Mouse (Mus musculus): Measurements from ENCODE around the gene Ski.

Ski gene

DNA sequence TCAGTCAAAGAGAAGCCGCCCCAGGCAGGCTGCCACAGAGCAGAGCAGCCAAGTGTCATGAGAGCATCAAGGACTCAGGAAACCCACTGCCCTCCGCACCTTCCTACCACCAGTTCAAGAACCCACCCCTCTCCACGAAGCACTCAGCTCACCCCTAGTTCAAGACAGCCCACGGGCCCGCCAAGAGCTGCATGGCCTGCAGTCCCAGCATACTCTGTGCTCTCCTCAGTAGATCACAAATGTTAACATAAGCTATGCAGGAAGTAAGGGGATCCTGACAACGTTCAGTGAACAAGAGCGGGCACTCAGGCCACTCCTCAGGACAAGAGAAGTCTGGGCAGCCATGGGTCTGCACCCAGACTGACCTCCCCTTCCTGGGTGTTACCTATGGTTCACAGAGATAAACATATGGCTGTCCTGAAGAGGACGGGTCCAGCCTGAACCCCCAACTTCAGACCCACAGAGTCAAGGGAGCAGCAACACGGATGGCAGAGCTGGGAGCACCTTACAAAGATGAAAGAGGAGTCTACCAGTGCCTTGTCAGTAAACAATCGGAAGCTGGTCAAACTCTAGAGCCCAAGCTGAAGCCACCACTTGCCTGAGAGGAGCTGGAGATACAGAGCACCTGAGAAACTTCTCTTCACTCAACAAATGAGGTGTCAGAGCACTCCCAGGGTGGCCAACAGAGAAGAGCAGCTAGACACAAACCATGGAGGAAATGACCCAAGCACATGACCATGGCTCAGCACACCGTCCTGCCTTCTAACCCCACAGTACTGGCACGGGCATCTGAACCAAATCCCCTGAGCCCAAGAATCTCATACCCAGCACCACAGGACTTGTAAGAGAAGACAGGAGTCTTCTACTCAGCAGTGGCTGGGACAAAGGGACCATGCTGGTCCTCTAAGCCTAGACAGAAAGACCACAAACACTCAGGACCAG is 2.9 kb downstream of the Ski start:
- no peak for TF ChIP-seq POU5F1 (IDR thresholded peaks at IDR 0.05; ENCODE audit: borderline replicate concordance, low read length)
- TF ChIP-seq NANOG (IDR thresholded peaks at IDR 0.05; ENCODE audit: borderline replicate concordance, low read length): no peak
- TF ChIP-seq CTCF (conservative IDR thresholded peaks at IDR 0.05; ENCODE audit: low read length): no peak
- Histone ChIP-seq H3K4me3 (replicated peaks; ENCODE audit: low read length) (peak overlapping the region; percentile 84), H3K9me3 (ENCODE audit: low read length) (no peaks in the 10 kb centered on the region), H3K27me3 (ENCODE audit: insufficient read depth, low read length) (peaks cover 26% of the 10 kb centered on the region), H3K4me1 (replicated peaks; ENCODE audit: low read depth, low read length) (peaks cover 78% of the 10 kb centered on the region), H3K36me3 (ENCODE audit: insufficient read depth, low read length) (peaks cover 66% of the 10 kb centered on the region)

DNA sequence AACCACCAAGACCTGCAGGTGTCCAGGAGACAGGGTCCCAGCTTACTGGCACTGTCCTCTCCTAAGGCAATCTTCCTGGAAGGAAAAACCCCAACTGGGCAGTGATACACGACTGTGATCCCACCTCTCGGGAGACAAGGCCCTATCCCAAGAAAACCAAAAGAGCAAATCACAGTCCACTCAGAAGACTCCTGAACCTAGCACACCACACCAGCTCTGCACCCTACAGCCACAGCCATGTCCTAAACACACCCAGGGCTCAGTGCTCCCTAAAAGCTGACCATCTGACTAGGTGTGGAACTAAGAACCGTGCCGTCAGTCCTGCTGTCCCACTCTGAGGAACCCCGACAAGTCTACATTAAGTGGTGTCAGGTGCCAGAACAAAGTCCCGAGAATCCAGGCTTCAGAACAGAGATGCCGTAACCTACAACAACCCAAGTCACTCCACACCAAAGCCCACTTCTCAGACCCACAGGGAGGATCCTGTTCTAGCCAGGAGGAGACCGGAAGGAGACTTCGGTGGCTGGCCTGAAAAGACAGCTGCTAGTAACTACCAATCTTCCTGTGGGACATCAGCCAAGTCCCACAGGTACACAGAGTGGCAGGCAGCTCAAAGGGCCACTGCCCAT is 4.2 kb downstream of the Ski start:
- H3K9me3 ChIP-seq (ENCODE audit: low read length): no peaks in the 10 kb centered on the region
- TF ChIP-seq NANOG (IDR thresholded peaks at IDR 0.05; ENCODE audit: borderline replicate concordance, low read length): no peak
- no peak for TF ChIP-seq POU5F1 (IDR thresholded peaks at IDR 0.05; ENCODE audit: borderline replicate concordance, low read length)
- TF ChIP-seq CTCF (conservative IDR thresholded peaks at IDR 0.05; ENCODE audit: low read length): no peak
- peak overlapping the region; percentile 84 for H3K4me3 ChIP-seq (replicated peaks; ENCODE audit: low read length)
- H3K27me3 ChIP-seq (ENCODE audit: insufficient read depth, low read length): peaks cover 15% of the 10 kb centered on the region
- peaks cover 80% of the 10 kb centered on the region for H3K36me3 ChIP-seq (ENCODE audit: insufficient read depth, low read length)
- peaks cover 83% of the 10 kb centered on the region for H3K4me1 ChIP-seq (replicated peaks; ENCODE audit: low read depth, low read length)

DNA sequence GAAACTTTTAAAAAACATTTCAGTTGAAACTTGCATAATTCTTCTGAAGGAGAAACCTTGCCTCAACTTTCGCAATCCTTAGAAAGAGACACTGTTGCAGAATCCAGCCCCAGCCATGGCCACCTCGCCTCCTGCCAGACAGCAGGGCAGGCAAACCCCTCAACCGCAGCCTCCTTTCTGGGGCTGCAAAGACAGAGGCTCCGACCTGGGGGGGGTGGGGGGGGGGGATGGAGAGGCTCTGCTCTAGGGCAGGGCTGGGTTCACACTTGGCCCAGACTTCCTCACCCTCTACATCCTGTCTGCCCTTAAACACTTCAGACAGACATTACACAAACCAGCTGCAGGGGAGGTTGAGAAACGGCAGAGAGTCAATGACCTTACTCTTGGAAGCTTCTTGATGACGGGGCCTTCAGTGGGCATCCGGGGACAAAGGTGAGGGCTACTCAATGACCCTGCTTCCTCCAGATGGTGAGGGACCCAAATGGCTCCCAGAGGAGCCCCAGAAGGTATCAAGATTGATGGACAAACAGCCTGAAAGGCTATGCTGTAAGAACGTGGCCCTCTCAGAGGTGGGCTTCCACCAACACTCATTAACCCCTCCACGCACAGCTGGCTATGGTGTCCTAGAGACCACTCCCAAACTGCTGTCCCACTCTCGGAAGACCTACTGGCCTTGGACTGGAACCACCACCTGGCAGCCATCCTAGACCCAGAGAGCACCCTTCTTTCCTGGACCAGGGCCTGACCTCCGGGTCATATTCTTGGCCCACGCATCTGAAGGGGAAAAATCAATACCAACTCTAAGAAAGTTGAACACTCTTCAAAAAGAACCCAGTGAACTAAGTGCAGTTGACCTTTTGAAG is 4.9 kb downstream of the Ski start:
- Histone ChIP-seq H3K27me3 (ENCODE audit: insufficient read depth, low read length) (peaks cover 15% of the 10 kb centered on the region), H3K9me3 (ENCODE audit: low read length) (no peaks in the 10 kb centered on the region), H3K4me3 (replicated peaks; ENCODE audit: low read length) (peak overlapping the region; percentile 84; the same call in 1 of the 2 replicates), H3K4me1 (replicated peaks; ENCODE audit: low read depth, low read length) (peaks cover 90% of the 10 kb centered on the region), H3K36me3 (ENCODE audit: insufficient read depth, low read length) (peaks cover 85% of the 10 kb centered on the region)
- TF ChIP-seq POU5F1 (IDR thresholded peaks at IDR 0.05; ENCODE audit: borderline replicate concordance, low read length) (no peak), NANOG (IDR thresholded peaks at IDR 0.05; ENCODE audit: borderline replicate concordance, low read length) (no peak)

DNA sequence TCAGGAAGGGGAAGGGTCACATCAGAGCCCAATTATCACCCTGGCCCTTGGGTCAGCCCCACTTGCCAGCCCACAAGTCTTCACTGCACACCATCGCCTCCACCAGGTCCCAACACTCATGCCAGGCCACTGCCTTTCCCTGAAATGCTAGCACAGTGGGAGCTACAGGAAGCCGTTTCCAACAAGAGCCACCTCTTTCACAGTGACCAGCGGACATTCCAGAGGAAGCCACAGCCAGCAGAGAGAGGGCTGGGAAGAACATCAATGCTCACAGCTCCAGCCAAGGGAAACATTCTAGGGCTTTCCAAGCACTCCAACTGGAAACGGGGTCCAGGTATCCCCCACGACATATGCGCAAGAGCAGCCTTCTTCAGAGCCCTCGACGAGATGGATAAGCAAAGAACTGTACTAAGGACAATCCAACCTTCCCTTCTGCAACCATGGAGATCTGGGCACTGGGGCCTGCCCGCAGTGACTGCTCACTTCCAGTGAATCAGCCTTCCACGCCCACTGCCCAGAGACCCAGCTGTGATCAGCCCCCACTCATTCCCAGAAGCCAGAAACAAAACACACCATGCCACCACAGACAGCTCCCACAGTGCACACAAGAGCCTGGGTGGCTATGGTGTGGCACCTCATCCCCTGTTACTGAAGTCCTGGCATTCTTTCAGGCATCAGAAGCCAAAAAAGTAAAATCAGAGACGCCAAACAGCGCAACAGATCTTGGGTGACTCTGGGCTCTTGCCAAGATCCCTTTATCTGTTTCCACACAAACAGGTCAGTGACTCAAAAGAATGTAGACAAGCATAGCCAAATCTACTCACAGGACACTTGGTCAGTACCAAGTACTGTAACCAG is 6.4 kb downstream of the Ski start:
- Histone ChIP-seq H3K36me3 (ENCODE audit: insufficient read depth, low read length) (peaks cover 92% of the 10 kb centered on the region), H3K9me3 (ENCODE audit: low read length) (no peaks in the 10 kb centered on the region), H3K4me1 (replicated peaks; ENCODE audit: low read depth, low read length) (peaks cover 99% of the 10 kb centered on the region), H3K4me3 (replicated peaks; ENCODE audit: low read length) (0 out of 2 replicates have a peak overlapping the region, but pooled peaks have one; percentile 1), H3K27me3 (ENCODE audit: insufficient read depth, low read length) (peaks cover 5% of the 10 kb centered on the region)
- TF ChIP-seq NANOG (IDR thresholded peaks at IDR 0.05; ENCODE audit: borderline replicate concordance, low read length) (no peak), POU5F1 (IDR thresholded peaks at IDR 0.05; ENCODE audit: borderline replicate concordance, low read length) (no peak)

DNA sequence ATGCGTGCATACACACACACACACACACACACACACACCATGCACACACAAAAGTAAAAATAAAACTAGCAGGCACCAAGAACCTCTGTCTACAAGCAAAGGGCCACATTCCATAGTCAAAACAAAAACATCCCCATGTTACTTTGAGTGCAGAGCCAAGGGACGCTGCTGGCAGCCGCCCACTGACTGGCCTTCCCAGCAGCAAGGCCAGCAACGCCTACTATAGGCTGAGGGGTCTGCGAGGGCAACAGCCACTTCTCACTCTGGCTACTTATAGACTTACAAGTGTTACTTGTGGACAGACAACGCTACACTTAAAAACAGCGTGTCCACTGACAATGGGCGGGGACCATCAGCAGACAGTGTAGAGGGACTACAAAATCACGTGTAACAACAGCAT is 7.2 kb downstream of the Ski start:
- Histone ChIP-seq H3K36me3 (ENCODE audit: insufficient read depth, low read length) (peaks cover 92% of the 10 kb centered on the region), H3K4me3 (replicated peaks; ENCODE audit: low read length) (no peak overlapping the region), H3K9me3 (ENCODE audit: low read length) (no peaks in the 10 kb centered on the region), H3K4me1 (replicated peaks; ENCODE audit: low read depth, low read length) (peaks cover 98% of the 10 kb centered on the region), H3K27me3 (ENCODE audit: insufficient read depth, low read length) (no peaks in the 10 kb centered on the region)
- TF ChIP-seq POU5F1 (IDR thresholded peaks at IDR 0.05; ENCODE audit: borderline replicate concordance, low read length): no peak
- no peak for TF ChIP-seq NANOG (IDR thresholded peaks at IDR 0.05; ENCODE audit: borderline replicate concordance, low read length)
- no peak for TF ChIP-seq CTCF (conservative IDR thresholded peaks at IDR 0.05; ENCODE audit: low read length)

DNA sequence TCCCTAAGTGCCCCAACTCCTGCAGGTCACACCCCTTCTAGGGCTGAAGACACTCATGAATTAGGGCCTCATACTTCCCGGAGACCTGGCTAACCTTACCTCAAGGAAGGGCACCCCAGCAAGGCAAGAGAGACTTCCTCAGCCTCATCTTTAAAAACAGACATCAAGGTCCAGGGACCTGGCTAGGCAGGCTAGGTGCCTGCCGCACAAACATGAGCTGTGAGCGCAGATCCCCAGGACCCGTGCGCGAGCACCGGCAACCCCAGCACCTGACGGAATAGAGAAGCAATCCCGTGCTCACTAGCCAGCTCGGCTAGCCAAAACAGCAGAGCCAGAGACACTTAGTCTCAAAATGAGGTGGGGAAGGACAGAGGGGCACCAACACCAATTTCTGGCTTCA is 7.6 kb downstream of the Ski start:
- no peak overlapping the region for H3K4me3 ChIP-seq (replicated peaks; ENCODE audit: low read length)
- no peaks in the 10 kb centered on the region for H3K27me3 ChIP-seq (ENCODE audit: insufficient read depth, low read length)
- TF ChIP-seq CTCF (conservative IDR thresholded peaks at IDR 0.05; ENCODE audit: low read length) (no peak), POU5F1 (IDR thresholded peaks at IDR 0.05; ENCODE audit: borderline replicate concordance, low read length) (no peak), NANOG (IDR thresholded peaks at IDR 0.05; ENCODE audit: borderline replicate concordance, low read length) (no peak)
- H3K36me3 ChIP-seq (ENCODE audit: insufficient read depth, low read length): peaks cover 92% of the 10 kb centered on the region
- no peaks in the 10 kb centered on the region for H3K9me3 ChIP-seq (ENCODE audit: low read length)
- peaks cover 98% of the 10 kb centered on the region for H3K4me1 ChIP-seq (replicated peaks; ENCODE audit: low read depth, low read length)

DNA sequence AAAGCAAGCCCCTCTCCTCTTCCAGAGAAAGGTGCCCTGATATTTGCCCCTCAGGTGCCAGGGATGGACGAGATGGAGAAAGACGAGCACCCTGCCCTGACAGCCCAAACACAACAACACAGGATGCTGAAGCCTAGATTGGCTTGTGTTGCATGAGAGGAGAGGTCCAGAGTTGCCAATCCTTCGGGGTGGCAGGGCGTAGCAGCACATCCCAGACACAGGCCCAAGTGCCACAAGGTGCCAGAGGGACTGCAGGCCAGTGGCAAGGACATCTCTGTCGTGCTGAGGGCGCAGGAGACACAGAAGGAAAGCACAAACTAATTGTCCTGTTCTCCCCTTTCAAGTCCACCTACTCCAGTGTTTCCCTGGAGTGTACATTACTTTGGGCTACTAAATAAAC is 8.2 kb downstream of the Ski start:
- Histone ChIP-seq H3K4me1 (replicated peaks; ENCODE audit: low read depth, low read length) (peaks cover 98% of the 10 kb centered on the region), H3K9me3 (ENCODE audit: low read length) (no peaks in the 10 kb centered on the region), H3K36me3 (ENCODE audit: insufficient read depth, low read length) (peaks cover 92% of the 10 kb centered on the region), H3K27me3 (ENCODE audit: insufficient read depth, low read length) (no peaks in the 10 kb centered on the region), H3K4me3 (replicated peaks; ENCODE audit: low read length) (0 out of 2 replicates have a peak overlapping the region, but pooled peaks have one; percentile 0)
- TF ChIP-seq NANOG (IDR thresholded peaks at IDR 0.05; ENCODE audit: borderline replicate concordance, low read length) (no peak), CTCF (conservative IDR thresholded peaks at IDR 0.05; ENCODE audit: low read length) (no peak), POU5F1 (IDR thresholded peaks at IDR 0.05; ENCODE audit: borderline replicate concordance, low read length) (no peak)

All from E14TG2a.4 (cell line).